Mouse (Mus musculus) embryonic facial prominence, embryonic 12.5 days (tissue): ENCODE results near the gene Shank2. TPM values are rescaled to one million over a fixed set of nuclear protein-coding genes. Genes with fewer than 3 reads are reported as not detected.

Experiments
- ATAC-seq: fragments of 200-750 bp; cut with Nextera tagmentation; 2 replicates; pipeline ENCODE4 v1.8.0; 2017; ENCODE audit not compliant: insufficient number of reproducible peaks, insufficient read depth, low FRiP score, low TSS enrichment
- H3K27ac ChIP-seq: fragments of 300-500 bp; sonication (generic); 2 replicates; pipeline ENCODE4 v1.5.1; 2016; ENCODE audit warnings: mild to moderate bottlenecking
- H3K27me3 ChIP-seq: fragments of 300-500 bp; sonication (generic); 2 replicates; pipeline ENCODE4 v1.6.1; 2016; ENCODE audit warnings: mild to moderate bottlenecking, moderate library complexity
- H3K36me3 ChIP-seq: fragments of 300-500 bp; sonication (generic); 2 replicates; pipeline ENCODE4 v1.6.1; 2016; ENCODE audit warnings: mild to moderate bottlenecking
- H3K4me1 ChIP-seq: fragments of 300-500 bp; sonication (generic); 2 replicates; pipeline ENCODE4 v1.6.1; 2016
- H3K4me2 ChIP-seq: fragments of 300-500 bp; sonication (generic); replicated peaks from 2 replicates; pipeline ENCODE4 v1.6.1; 2016; ENCODE audit warnings: mild to moderate bottlenecking, moderate library complexity
- H3K4me3 ChIP-seq: fragments of 300-500 bp; sonication (generic); 2 replicates; pipeline ENCODE4 v1.5.1; 2016; ENCODE audit warnings: mild to moderate bottlenecking
- H3K9ac ChIP-seq: fragments of 300-500 bp; sonication (generic); 2 replicates; pipeline ENCODE4 v1.6.1; 2016; ENCODE audit warnings: mild to moderate bottlenecking, moderate library complexity
- H3K9me3 ChIP-seq: fragments of 300-500 bp; sonication (generic); 2 replicates; pipeline ENCODE4 v1.6.1; 2016; ENCODE audit warnings: mild to moderate bottlenecking, moderate library complexity
- WGBS: fragments of 180-500 bp; shearing (Covaris S2); methylation state at CpG from one replicate; pipeline ENCODE4 v1.1.7; 2016; 5-methylcytosine and 5-hydroxymethylcytosine counted together
- polyA plus RNA-seq: library from polyadenylated mRNA; unstranded; fragments of >200 nt; fragmentation: Nextera tagmentation; extraction: Ambion mirVana; gene quantifications from 2 replicates; pipeline ENCODE4 v1.2.1, GENCODE M21; 2016

The Shank2 gene
- polyA plus RNA-seq, 1 experiment from 2014 or later: 1.00 TPM

DNA sequence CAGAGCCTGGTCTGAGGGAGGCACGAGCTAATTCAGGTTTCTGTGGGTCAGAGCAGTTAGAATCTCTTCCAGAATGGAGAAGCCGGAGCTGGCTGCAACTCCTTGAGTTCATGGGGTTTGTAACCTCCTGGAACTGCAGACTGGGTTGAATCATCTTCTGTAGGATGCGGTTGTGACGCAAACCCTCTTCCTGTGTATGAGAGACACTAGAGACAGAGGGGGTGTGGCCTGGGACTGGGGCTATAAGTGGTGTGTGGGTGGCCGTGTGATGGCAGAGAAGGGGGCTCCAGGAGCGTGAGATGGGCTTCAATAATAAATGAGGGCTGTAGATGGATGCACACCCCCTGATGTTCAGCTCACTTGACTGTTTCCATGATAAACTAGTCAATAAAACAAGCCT is 286.3 kb downstream of the Shank2 start:
- no peak overlapping the region for H3K9ac ChIP-seq
- no peak overlapping the region for H3K4me2 ChIP-seq
- H3K27ac ChIP-seq: no peak overlapping the region
- H3K36me3 ChIP-seq: no peaks in the 10 kb centered on the region
- H3K27me3 ChIP-seq: no peaks in the 10 kb centered on the region
- no peaks in the 10 kb centered on the region for H3K9me3 ChIP-seq
- no peak for ATAC-seq
- H3K4me3 ChIP-seq: no peak overlapping the region
- 73% methylated on average over 6 of the region's 6 CpGs for WGBS
- peaks cover 37% of the 10 kb centered on the region for H3K4me1 ChIP-seq

DNA sequence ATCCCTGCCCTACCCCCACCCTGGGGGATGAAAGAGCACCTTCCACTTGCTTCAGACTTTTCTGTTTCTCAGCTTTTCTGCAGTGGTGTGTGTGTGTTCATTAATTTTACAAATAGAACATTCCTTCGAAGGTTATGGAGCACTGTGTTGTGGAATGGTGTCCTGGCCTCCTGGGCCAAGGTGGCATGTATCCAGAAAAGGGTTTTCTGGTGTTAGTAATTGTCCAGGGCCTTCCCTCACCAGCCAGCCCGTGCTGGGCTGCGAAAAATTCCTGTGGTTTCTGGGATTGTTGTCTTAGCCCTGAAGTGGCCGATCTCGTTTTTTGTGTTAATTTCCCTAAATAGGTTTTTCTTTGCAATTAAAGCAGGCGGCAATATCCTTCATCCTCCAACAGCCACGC is 289.8 kb downstream of the Shank2 start:
- WGBS: 61% methylated on average over 7 of the region's 7 CpGs

DNA sequence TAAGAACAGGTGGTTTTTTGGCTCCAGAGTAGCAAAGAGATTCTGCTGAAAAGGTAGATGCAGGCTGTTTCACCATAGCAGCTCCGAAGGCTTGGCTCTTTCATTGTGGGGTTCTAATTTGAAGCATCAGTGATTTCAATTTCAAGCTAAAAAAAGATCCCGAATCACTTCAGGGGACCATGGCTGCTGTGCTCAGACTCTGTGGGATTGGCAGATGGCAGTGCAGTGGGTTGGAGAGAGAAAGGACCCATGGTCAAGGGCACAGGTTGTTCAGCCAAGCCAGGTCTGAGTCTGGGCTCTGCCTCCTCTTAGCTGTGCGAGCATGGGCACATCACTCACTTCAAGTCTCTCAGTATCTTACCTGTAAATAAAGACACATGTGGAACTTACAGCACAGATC is 291.9 kb downstream of the Shank2 start:
- no peak overlapping the region for H3K4me2 ChIP-seq
- ATAC-seq: no peak
- H3K9me3 ChIP-seq: no peaks in the 10 kb centered on the region
- no peaks in the 10 kb centered on the region for H3K36me3 ChIP-seq
- H3K9ac ChIP-seq: no peak overlapping the region
- H3K4me1 ChIP-seq: peaks cover 15% of the 10 kb centered on the region; the same call in 1 of the 2 replicates
- H3K27ac ChIP-seq: no peak overlapping the region
- 87% methylated on average over 3 of the region's 3 CpGs for WGBS
- no peak overlapping the region for H3K4me3 ChIP-seq
- H3K27me3 ChIP-seq: no peaks in the 10 kb centered on the region

More for the DNA sequence above, 289.8 kb downstream of the Shank2 start:
- Histone ChIP-seq H3K27ac (no peak overlapping the region), H3K4me3 (no peak overlapping the region), H3K4me1 (peaks cover 15% of the 10 kb centered on the region; the same call in 1 of the 2 replicates), H3K4me2 (no peak overlapping the region), H3K27me3 (no peaks in the 10 kb centered on the region), H3K9me3 (no peaks in the 10 kb centered on the region), H3K36me3 (no peaks in the 10 kb centered on the region), H3K9ac (no peak overlapping the region)
- no peak for ATAC-seq

DNA sequence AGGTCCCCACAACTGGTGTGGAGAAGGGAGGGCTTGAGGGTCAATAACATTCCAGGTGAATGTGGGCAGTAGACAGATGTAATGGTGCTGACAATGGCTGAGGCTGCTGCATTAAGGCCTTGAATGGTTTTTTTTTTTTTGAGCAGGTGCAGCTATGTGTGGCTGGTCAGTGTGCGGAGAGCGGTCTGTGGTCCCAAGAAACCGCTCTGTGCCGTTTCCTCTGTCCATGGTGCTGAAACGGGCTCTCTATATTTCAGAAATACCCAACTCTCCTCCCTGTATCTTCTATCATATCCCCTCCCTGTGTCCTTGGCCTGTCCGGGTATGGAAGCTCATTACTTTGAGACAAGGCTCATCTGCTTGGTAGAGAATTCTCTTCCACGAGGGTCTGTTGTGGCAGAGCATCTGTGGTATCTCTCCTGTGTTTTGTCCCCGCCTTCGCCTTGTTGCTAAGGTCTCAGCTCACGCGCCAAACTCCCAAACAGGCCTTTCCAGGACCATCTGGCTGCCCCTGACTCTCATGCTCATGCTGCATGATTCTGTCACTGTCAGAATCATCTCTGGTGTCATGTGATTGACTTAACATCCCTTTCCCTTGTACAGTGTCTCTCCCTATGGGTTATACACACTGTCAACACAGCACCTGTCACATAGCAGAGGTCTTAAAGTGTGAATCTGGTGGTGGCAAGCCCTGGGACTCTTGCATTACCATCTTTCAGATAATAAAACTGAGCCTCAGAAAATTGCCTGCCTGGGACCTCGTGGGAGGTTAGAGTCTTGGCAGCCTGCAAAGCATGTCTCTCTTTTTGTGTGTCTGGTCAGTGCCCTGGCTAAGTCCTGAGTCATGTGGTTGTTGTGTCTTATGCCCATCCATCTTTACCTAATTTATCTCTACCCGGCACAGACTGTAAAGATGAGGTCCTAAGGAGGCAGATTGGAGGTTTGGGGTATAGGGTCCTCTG is 292.8 kb downstream of the Shank2 start:
- Histone ChIP-seq H3K4me2 (no peak overlapping the region), H3K27me3 (no peaks in the 10 kb centered on the region), H3K9ac (no peak overlapping the region), H3K4me3 (no peak overlapping the region), H3K9me3 (no peaks in the 10 kb centered on the region), H3K36me3 (no peaks in the 10 kb centered on the region), H3K4me1 (peaks cover 14% of the 10 kb centered on the region; the same call in 1 of the 2 replicates), H3K27ac (no peak overlapping the region)
- WGBS: 42% methylated on average over 13 of the region's 13 CpGs
- no peak for ATAC-seq

DNA sequence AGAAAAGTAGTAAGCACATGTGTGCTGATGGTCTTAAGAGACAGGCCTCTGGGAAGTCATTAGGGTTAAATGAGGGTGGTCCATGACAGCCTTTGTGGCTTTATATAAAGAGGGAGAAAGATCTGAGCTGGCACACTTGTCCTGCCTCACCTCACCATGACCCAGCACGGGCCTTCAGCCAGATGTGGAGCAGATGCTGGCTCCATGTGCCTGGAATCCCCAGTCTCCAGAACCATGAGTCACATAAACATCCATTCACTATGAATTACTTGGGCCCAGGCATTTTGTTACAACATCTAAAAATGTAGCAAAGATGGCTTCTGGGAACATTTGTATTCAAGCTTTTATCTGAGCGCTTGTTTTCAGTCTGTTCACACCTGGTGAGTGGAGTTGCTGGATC is 297.6 kb downstream of the Shank2 start:
- no peak for ATAC-seq
- Histone ChIP-seq H3K27me3 (no peaks in the 10 kb centered on the region), H3K36me3 (no peaks in the 10 kb centered on the region), H3K27ac (no peak overlapping the region), H3K9me3 (no peaks in the 10 kb centered on the region), H3K9ac (no peak overlapping the region), H3K4me2 (no peak overlapping the region), H3K4me1 (no peaks in the 10 kb centered on the region), H3K4me3 (no peak overlapping the region)
- 79% methylated on average over 2 of the region's 2 CpGs for WGBS

DNA sequence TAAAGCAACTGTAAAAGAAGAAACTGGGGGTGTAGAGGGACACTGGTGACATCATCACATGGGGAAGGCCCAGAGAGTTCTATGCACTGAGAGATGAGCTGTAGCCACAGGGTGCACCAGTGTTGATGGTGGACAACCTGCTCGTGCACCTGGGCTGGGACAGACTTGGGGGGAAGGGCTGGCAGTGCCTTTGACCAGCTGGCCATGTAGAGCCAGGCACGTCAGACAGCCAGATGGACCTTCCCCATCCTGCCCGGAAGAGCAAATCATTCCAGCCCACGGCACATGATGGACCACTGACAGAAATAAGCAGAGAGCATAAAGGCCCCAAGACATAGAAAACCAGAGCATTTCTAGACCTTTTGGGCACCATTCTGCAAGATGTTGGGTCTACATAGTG is 299.9 kb downstream of the Shank2 start:
- no peak for ATAC-seq
- no peak overlapping the region for H3K9ac ChIP-seq
- 87% methylated on average over 4 of the region's 4 CpGs for WGBS
- no peaks in the 10 kb centered on the region for H3K4me1 ChIP-seq
- no peak overlapping the region for H3K4me3 ChIP-seq
- no peaks in the 10 kb centered on the region for H3K9me3 ChIP-seq
- H3K27me3 ChIP-seq: no peaks in the 10 kb centered on the region
- no peak overlapping the region for H3K4me2 ChIP-seq
- no peaks in the 10 kb centered on the region for H3K36me3 ChIP-seq
- no peak overlapping the region for H3K27ac ChIP-seq

DNA sequence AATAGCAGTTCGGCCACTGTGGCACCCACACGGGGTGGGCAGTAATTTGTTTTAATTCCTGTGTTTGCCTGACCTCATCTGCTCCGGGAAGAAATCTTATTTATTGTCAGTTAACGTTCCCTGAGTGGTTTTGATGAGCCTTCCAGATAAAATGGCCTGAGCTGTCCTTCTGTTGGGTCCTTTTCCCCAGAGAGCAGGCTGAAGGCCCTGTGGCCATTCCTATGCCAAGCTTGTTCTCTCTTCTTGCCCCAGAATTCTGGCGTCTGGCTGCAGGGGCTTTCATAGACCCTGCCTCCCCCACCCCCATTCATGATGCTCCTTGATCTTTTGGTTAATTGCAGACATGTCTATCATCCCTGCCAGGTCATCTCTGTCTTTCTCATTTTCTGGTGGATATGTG is 300.8 kb downstream of the Shank2 start:
- Histone ChIP-seq H3K27ac (no peak overlapping the region), H3K4me3 (no peak overlapping the region), H3K4me1 (no peaks in the 10 kb centered on the region), H3K4me2 (no peak overlapping the region), H3K9ac (no peak overlapping the region), H3K36me3 (no peaks in the 10 kb centered on the region), H3K27me3 (no peaks in the 10 kb centered on the region), H3K9me3 (no peaks in the 10 kb centered on the region)
- WGBS: 81% methylated on average over 5 of the region's 5 CpGs
- ATAC-seq: no peak

DNA sequence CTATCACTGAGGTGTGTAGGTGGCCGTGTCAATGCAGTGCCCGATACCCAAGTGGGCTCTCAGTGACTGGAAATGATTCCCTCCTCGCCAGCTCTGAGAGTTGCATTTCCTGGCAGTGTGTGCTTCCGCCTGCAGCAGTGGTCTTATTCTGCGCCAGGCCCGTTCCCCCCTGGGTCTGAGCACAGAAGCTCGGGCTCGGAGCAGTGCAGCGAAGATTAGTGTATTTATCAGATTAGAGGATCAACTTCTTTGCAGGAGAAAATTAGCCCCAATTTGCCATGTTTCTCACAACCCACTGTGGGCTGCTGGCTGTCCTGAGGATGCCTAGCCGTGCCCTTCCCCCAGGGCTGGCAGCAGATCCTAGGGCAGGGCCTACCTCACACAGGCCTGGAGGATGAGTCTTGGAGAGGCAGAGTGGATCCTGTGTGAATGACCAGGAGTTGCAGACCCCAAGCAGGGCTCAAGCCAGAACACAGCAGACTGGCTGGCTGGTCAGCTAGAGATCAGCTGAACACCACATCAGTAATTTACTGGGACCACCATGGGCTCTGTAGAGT is 306.2 kb downstream of the Shank2 start:
- ATAC-seq: no peak
- H3K4me2 ChIP-seq: no peak overlapping the region
- no peaks in the 10 kb centered on the region for H3K9me3 ChIP-seq
- no peaks in the 10 kb centered on the region for H3K36me3 ChIP-seq
- 73% methylated on average over 10 of the region's 10 CpGs for WGBS
- no peak overlapping the region for H3K27ac ChIP-seq
- no peaks in the 10 kb centered on the region for H3K4me1 ChIP-seq
- no peak overlapping the region for H3K4me3 ChIP-seq
- H3K9ac ChIP-seq: no peak overlapping the region
- H3K27me3 ChIP-seq: no peaks in the 10 kb centered on the region

DNA sequence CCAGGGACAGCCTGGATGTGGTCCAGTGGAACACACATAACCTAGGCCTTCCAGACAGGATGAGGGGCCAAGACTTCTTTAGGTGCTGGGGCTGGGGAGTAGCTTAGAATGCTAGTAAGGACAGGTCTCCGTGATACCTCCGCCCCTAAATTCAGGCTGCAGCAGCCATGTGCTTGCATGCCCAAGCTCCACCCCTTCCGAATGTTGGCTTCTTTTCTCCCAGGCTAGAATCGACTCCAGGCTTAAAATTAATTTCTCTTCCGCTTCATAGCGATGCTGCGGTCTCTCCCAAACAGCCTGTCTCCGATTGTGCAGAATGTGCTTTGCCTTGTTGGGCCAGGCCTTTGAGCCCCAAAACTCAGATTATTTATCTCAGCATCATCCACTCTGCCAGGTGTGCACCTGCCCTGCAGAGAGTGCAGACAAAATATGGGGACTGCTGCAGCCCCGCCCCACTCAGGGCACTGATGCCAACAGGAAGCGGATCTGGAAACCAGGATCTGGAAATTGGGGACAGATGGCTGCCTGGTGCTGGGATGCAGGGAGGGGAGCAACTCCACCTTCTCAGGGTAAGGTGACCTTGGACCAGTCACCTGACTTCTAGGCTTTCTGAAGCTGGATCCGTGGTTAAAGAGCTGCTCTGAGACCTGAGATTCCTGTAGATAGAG is 312.8 kb downstream of the Shank2 start:
- no peak overlapping the region for H3K9ac ChIP-seq
- H3K4me1 ChIP-seq: no peaks in the 10 kb centered on the region
- H3K27me3 ChIP-seq: no peaks in the 10 kb centered on the region
- H3K9me3 ChIP-seq: no peaks in the 10 kb centered on the region
- H3K27ac ChIP-seq: no peak overlapping the region
- 86% methylated on average over 11 of the region's 11 CpGs for WGBS
- no peaks in the 10 kb centered on the region for H3K36me3 ChIP-seq
- H3K4me2 ChIP-seq: no peak overlapping the region
- ATAC-seq: no peak
- no peak overlapping the region for H3K4me3 ChIP-seq

DNA sequence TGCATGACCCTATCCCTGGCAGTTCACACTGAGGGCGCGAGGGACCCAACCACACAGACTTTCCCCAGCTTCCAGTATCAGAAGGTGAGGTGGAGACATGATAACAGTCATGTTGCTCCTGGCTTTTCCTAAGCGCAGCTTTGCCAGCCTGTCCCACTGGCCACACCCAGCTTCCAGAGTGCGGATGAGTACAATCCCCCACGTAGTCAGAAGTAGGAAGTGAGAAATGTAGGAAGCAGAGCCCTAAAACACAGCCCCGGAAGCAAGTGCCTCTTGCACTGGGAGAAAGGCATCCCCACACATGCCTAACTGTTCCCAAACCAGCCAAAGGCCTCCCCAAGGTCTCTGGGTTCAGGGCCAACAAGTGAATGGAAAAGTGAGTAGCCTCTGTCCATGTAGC is 314.5 kb downstream of the Shank2 start:
- H3K27me3 ChIP-seq: no peaks in the 10 kb centered on the region
- no peak overlapping the region for H3K4me2 ChIP-seq
- ATAC-seq: no peak
- H3K4me1 ChIP-seq: no peaks in the 10 kb centered on the region
- no peak overlapping the region for H3K27ac ChIP-seq
- H3K9me3 ChIP-seq: no peaks in the 10 kb centered on the region
- H3K9ac ChIP-seq: no peak overlapping the region
- WGBS: 81% methylated on average over 6 of the region's 6 CpGs
- no peaks in the 10 kb centered on the region for H3K36me3 ChIP-seq
- H3K4me3 ChIP-seq: no peak overlapping the region

DNA sequence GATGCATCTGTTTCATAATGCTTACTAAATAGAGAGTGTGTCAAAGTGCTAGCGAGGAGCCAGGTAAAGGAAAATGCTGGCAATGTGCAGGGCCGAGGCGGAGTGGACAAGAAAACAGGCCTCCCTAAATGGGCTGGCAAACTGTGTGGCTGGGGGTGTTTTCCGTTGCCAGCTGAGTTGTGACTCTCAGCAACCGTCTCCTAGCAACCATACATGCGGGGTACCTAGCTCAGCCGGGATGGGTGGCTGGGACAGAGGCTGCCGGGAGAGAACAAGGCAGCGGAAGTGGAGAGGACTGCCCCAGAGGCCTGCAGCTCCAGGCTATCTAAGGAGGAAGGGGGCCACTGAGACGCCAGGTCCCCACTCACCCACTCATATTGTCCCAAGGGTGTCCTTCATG is 315.1 kb downstream of the Shank2 start:
- H3K4me2 ChIP-seq: no peak overlapping the region

DNA sequence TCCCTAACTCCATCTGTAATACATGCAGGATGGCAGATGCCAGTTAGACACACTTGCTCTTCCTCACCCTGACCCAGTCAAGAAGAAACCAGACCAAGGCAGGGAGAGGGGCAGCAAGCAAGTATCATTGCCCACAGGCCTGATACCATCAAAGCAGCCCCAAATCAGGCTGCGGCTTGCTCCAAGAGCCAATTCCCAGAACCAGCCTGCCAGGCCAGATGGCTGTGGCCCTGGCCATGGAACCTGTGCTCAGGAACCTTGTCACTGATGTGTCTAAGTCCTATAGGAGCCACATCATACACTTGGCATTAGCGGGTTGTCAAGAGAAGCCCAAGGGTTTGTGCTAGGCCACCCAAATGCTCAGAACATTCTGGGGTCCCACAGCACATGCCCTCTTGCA is 322.3 kb downstream of the Shank2 start:
- no peak for ATAC-seq
- Histone ChIP-seq H3K27ac (no peak overlapping the region), H3K4me3 (no peak overlapping the region), H3K4me2 (no peak overlapping the region), H3K9me3 (no peaks in the 10 kb centered on the region), H3K4me1 (no peaks in the 10 kb centered on the region), H3K36me3 (no peaks in the 10 kb centered on the region), H3K27me3 (no peaks in the 10 kb centered on the region), H3K9ac (no peak overlapping the region)
- 89% methylated on average over 2 of the region's 2 CpGs for WGBS

More for the DNA sequence above, 315.1 kb downstream of the Shank2 start:
- WGBS: 34% methylated on average over 10 of the region's 10 CpGs
- no peak for ATAC-seq
- no peak overlapping the region for H3K4me3 ChIP-seq
- no peaks in the 10 kb centered on the region for H3K4me1 ChIP-seq
- H3K9ac ChIP-seq: no peak overlapping the region
- H3K36me3 ChIP-seq: no peaks in the 10 kb centered on the region
- no peaks in the 10 kb centered on the region for H3K27me3 ChIP-seq
- H3K27ac ChIP-seq: no peak overlapping the region
- no peaks in the 10 kb centered on the region for H3K9me3 ChIP-seq
